Mouse (Mus musculus) cerebellum, postnatal 4 days (tissue): ENCODE results near the gene Trabd2b.

Source experiments
- DNase-seq, 2 experiments: peaks; one replicate each; pipeline ENCODE4 v3.0.0; 2022; ENCODE audit warnings: low spot score in 2 of 2, mixed read lengths in 1 of 2

The Trabd2b gene

DNA sequence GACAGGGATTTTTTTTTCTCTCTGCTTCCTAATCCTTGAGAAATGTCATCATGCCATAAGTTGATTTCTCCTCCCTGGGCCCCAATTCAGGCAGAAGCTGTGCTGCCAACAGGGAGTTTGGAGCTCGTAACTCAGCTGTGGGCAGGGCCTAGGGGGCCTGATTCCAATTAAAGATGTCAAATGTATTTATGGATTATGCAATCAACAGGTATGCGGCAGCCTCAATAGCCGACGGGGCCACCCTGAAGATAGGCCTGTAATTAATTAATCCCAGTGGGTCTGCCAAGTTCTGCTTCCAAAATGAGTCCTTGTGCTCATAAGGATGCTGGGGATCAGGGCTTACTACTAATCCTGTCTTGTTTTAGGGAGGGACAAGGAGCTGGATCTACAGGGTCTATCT, 135.6 kb downstream of the Trabd2b start:
- no peak for DNase-seq

DNA sequence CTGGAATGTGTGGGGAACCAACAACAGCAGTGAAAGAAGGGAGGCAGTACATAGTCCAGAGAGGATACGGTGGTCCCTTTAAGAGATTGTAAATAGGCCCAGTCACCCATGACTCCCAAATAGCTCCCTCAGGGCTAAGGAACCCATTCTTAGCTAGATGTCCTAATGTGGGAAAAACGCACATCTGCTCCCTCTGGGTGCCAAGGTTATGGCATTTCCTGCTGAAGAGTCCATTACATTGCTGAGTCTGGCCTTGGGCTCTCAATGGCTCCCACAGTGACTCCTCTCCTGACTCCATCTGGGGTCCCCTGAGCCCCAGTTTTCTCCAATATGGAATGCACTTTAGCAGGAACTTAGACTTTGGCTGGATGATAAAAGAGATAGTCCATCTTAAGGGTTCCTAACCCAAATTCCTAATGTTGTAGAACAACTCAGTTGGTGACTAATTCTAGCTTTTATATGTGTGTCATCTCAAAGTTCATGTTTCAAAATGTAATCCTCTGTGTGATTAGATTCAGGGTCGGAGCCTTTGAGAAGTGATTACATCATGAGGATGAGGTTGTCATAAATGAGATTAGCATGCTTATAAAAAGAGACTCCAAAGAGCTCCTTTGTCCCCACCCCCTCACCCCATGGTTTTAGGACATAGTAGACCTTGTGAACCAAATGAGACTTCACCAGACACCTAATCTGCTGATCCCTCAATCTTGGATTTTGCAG, 139.1 kb downstream of the Trabd2b start:
- no peak for DNase-seq

DNA sequence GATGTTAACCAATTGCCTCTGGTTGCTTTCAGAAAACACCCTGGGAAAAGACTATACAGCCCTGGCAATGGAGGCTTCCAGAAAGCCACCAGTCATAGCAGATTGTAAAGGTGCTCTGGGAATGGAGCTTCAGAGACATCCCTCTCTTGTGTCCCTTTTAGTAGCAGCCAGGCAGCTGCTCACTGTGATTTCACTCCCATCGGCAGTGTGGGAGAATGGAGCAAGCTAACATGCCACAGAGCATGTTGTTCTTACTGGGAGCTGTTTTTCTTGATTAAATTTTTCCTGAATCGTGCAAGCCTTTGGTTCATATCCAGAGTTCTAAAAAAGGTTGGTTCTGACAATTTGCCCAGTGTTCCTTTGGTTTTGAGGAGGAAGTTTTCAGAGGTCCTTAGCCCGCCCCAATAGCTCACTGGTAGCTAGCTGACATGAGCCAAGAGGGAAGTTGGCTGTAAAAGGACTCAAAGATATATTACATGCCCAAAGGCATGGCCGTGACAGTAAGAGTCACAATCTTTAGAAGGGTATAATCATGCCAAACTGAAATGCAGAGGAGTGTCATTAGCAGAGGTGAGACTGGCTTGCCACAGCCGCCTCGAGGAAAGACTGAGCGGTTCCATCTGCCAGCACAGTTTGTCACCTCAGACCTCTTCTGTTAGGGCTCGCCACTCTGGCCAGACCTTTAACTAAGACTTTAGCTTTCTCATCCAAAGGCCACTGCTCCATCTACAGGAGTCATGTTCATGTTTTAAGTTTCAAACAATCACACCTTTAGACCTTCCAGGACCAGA, 141.3 kb downstream of the Trabd2b start:
- no peak for DNase-seq

DNA sequence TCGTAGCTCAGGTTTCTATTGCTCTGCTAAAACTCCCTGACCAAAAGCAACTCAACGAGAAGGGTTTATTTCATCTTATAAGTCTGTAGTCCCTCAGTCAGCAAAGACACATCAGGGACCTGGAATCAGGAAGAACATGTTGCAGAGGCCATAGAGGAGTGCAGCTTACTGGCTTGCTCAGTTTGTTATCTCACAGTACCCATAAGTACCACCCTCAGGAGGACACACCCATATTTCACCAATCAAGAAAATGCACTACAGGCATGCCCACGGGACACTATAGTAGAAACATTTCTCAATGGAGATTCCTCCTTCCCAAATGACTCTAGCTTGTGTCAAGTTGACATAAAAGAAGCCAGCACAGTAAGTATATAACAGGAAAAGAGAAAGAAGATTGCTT, 143.0 kb downstream of the Trabd2b start:
- DNase-seq, result no peak

DNA sequence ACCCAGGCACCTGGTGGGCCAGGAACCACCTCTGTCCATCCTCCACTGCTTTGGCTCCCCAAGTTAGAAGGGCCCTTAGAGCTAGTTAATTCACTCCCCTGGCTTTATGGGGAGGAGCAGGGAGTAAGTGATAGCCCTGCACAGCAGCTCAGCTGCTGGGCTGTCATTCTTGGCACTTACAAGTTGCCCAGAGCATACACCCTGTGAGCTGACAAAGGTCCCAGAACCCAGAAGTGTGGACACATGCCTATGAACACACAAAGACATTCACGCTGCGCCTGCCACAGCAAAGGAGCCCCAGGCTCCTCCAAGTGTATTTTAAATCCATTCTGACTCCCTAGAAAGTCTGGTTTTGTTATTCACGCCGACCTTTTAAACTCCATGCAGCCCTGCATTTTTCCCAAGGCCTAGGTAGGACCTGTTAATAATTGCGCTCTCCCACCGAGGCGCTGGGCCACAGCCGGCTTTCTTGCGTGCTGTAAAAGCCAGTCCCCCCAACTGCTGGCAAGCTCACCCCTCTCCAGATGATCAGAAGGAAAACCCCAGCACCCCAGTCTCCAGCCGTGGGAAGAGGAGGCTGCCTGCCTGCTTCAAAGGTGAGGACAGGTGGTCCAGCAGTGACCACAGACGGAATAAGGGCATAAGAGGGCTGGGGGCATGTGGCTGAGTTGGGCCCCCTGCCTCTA, 144.1 kb downstream of the Trabd2b start:
- no peak for DNase-seq

DNA sequence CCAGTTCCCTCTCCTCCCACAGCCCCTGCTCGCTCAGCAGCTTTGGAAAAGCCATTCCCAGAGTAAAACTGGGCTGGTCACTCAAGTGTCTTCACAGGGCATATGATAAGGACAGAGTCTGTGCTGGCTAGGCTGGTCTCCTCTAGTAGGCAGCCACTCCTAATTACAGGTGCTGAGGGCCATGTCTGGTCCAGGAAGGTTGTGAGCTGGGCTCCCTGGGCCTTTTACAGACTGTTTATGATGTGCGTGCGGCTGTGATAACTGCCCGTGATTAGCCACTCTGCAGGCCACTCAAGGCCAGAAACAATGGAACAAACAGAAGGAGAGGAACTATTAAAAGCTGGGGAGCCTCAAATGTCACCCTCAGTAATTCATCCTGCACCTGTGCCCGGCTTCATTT, 150.4 kb downstream of the Trabd2b start:
- DNase-seq, result no peak

DNA sequence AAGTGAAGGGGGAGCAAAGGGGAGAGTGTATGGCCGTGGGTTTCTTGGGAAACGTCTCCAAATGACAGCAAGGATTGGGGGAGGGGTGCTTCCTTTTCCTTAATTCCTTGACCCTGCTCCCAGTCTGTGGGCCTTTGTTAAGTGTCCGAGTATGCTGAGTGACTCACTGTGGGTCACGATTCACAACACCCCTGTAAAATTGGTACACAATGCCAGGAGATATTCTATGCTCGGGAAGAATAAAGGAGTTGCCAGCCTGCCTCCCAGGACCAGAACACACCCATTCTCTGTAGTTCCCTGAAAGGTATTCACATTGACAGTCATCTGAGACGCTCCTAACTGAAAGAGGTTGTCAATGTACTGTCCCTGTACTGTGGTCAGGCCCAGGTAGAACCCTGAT, 151.2 kb downstream of the Trabd2b start:
- no peak for DNase-seq

DNA sequence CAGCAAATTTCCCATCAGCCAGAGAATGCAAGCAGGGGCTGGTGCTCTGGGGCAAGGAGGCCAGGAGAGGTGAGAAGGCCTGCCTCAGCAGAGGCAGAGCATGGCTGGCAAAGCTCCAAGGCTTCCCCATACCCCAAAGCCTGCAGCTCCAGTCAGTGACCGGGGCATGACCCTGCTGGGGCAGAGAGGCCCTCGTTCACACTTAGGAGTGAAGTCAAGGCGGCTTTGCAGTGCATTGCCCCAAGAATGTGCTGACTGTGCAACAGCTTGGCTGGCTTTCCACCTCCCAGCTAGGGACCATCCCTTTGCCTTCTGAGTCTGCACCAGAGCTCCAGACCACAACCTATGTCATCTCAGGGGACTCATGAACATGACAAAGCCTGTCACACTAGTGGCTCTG, 152.0 kb downstream of the Trabd2b start:
- DNase-seq, result no peak

DNA sequence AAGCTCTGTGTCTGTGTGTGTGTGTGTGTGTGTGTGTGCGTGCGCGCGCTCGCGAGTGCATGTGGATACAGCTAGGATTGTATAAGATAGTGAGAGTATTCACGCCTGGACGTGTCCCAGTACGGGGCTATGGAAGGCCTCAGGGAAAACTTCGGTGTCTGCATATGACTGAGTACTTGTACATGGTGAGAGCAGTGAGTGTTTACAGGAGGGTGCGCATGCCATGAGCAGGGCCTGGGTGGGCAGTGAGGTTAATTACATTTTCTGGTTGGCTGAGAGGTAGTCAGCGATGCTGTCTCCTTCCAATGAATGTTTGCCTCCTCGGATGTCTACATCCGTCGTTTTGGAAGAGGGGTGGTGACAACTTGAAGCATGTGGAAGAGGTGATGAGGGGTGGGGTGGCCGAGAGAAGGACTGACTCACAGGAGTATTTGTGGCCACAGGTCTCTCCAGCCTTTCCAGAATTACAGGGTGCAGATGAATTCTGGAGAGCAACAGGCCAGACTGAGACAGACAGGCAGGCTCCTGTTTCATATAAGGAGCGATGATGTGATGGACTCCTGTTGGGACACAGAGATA, 154.2 kb downstream of the Trabd2b start:
- DNase-seq, result no peak

DNA sequence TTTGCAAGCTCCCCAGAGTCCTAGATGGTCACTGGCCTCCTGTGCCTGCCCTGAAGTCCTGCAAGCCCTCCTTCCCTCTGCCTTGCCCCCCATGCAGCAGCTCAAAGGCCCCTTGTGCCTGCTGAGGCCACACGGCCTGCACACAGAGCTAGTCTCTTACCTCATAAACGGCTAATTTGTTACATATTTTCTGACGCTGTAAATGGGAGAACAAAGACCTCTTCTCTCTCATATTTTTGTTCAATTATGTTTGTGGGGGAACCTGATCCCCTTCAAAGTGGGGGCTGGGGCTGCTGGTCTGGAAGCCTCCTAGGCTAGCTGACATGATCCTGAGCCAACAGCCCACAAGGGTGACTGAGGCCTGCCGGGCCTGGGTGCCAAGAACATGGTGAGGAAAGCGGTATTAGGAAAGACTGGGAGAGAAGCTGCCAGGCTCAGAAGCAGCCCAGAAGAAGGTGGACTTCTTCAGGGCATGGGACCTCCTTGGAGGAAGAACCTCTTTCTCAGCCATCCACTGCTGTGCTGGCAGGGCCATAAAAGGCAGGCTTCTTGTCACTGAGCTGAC, 157.7 kb downstream of the Trabd2b start:
- DNase-seq, result no peak

DNA sequence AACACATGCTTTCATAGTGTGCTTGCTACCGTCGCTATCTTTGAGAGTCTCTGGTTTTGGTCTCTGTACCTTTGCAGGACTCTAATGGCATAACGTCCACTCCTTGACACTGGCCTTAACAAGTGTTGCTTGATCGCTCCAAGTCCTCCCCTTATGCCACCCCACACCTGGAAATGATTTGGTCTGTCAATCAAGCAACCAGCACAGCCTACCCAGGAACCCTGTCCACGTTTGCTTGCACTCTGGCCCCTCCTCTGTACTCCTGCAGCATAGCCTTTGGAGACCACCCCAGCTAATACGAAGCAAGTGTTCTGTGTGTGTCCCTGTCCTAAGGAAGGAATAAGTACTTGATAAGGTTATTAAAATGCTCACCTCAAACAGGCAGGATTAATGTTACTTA, 161.1 kb downstream of the Trabd2b start:
- DNase-seq, result no peak

DNA sequence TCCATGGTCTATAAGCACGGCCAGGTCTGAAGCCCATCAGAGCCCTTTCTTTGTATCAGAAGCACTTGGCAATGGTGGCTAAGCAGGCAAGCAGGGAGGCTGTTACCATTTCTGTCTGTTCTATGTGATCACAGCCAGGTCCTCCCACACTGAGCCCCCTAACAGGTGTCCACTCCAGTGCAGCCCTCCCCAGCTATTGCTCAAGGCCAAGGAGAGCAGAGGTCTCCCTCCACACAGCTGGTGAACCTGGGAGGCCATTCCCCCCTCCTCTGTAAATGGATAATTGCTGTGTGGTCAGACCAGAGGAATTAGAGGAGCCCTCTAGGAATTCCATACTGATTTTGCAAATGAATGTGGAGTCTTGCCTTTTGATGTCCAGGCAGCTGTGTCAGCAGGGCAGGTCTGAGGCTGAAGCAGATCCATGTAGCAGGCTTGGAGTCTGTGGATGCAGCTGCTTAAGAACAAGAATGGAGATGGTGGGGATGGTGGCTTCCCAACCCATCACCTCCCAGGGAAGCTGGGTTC, 161.6 kb downstream of the Trabd2b start:
- no peak for DNase-seq

DNA sequence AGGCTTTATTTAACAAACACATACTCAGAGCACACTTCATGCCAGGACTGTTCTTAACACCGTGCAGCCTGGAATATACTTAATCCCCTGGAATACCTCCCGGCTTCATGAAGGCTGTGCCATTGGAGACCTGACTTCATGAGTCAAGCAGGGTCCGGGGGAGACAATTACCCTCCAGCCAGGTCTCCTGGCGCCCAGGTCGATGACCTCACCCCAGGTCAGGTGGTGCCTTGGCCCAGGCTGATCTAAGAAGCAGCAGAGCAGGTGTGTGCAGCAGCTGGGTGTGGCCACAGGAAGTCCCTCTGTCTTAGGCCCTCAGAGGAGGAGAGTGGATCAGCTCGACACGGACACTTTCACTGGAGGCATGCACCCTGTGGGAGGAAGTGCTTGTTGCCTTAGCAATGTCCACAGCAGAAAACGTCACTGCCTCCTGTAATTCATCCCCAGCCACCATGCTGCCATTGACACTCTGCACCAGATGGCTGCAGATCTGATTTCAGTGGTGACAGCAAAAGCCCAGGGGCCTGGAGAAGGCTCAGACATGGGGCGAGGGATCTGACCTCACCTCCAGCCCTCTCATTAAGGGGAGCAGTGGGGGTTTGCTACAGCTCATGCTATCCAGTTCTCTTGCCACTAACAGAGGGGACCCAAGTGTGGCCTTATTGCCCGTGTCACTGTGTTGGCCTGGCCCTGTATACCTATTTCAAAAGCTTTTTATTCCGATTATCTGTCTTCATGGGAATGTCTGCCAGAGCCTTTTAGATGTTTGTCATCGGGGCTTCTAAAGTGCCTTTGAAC, 171.8 kb downstream of the Trabd2b start:
- DNase-seq, result no peak

DNA sequence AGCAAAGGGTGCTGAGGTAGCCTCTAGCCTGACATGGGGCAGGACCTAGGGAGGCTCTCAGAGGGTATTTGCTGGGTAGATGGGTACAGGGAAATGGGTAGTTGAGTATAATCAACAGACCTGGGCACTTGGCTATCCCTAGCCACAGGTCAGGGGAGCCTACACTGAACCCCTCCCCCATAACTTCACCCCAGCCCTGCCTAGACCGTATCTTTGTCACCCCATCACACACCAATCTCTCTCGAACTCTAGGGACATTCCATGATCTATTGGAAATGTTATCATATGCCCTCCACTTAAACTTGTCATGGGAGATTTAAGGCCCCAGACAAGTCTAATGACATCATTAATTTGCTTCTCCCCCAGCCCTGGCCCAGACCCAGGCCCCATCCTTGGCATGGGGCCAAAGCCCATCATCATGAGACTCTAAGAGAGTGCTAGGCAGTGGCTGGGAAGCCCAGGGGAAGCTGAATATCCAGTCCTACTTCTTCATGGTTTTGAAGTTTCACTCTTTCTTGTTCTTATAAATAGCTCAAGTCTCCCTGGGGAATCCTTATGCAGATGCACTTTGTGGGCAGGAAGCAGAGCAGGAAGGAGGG, 177.1 kb downstream of the Trabd2b start:
- DNase-seq, result no peak

DNA sequence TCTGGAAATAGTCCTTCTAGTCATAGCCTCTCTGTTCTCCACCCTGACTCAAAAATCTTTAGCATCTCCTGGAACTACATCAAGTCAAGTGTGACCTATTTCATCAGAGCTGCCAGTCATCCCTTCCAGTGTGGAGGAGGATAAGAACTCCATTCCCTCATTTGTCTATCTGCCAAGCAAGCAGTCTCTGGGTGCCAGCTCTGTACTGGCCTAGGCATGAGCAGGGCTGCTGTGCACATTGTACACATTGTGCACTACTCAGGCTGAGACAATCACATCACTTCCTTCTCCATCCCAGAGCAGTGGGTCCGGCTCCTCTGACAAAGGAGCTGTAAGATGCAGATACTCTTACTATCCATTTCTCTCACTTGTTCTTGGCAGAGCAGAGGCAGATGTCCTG, 178.2 kb downstream of the Trabd2b start:
- no peak for DNase-seq

DNA sequence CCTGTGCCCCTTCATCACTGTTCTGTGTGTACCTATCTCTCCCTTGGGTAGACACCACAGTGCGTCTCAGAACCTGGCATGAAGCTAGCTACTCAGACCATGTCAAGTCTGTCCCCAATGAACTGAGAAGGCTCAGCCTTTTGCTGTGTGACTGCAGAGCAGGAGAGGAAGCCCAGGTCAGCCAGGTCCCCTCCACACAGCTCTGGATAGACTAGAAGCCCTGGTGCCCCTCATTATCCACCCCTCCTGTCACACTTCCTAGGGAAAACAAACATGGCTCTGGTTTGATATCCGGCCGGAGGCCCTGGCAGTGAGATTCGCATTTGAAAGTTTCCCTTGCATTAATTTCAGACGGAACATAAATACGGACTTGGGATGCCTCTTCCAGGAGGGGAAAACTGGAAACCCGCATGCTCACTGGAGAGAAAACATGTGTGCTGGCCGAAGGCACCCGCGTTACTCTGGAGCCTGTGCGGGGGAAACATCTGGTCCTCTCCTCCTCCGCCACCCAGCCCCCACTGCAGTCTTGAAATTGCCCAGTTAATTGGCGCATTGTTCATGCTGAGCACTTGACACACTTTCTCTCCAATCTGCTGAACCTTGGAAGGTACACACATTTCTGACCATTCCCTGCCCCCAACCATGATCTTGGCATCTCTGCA, 187.2 kb downstream of the Trabd2b start:
- DNase-seq, result no peak

DNA sequence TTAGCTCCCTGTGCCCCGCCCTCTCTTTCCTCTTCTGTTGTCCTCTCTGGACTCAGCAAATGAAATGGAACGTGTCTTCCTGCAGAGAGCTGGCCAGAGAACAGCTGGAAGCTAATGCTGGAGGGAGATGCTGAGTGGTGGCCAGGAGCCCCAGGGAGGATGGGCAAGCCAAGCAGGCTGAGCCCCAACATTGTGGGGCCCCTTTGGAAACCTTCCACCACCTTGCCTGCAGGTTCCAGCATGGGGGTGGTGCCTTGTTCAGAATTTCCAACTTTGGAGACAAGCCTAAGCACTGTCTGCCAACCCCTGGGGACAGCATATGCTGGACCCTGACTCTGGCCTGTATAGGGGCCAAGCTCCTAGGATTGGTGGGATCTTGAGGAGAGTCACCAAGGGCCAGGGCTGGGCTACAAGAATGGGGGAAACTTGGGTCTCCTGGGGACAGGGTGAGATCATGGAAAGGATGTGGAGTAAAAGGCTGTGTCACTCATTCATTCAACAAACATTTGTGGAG, 188.7 kb downstream of the Trabd2b start:
- peak in 1 of 2 experiments; percentile 39 for DNase-seq

DNA sequence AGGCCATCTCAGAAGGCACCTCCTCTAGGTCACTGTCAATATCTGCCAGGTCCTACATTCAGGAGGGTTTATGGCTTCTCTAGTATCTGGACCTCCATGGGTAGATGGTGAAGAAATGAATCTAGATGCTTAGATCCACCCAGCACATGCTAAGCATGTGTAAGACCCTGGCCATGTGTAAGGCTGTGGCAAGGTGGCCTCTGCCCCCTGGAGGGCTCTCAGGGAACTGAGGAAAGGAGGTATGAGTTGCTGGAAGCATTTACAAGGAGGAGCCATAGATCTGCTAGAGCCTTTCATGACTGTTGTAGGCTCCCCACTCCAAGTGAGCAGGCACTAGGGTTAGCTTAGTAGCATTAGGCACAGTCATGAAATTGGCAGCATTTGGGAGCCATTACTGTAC, 192.6 kb downstream of the Trabd2b start:
- no peak for DNase-seq

DNA sequence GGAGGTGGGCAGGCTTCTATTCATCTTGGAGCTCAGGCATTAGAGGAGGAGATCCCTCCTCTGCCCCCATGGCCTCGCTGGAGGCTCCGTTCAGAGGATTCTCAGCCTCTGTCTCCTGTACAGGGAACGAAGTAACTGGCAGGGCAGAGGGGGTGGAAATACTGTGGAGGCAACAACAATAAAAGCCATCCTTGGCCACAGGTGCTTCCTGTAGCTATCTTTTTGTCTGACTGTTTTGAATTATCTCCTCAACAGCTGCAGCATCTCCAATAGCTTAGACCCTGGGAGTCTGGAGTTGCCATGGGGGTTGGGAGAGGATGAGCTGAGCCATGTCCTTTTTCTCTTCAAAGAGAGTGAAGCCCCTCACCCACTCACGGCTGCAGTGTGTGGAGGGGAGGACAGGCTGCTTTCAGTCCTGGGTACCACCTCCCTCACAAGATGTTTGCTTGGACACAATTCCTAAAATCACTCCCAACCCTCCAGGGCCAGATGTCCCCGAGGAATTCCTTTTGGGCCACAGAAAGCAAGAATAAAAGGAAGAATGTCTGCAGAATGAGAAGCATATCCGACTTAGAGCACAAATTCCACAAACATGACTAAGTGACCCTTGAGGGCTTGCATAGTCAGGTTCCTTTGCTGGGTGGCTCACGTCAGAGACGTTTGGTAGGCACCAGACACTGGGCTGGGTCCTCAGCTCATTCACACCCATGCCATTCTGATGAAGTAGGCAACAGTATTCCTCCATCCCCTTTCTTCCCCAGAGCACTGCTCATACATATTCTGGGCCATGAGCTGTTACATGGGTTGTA, 194.9 kb downstream of the Trabd2b start:
- no peak for DNase-seq
